Mouse (Mus musculus) lung, postnatal 0 days (tissue): ENCODE data around the gene Lgr6. TPM values are rescaled to one million over a fixed set of nuclear protein-coding genes. Genes with fewer than 3 reads are reported as not detected.

Experiments used
- ATAC-seq: fragments of 200-750 bp; cut with Nextera tagmentation; 2 replicates; pipeline ENCODE4 v1.8.0; 2017; ENCODE audit warnings: moderate library complexity
- DNase-seq: peaks from one replicate; pipeline ENCODE4 v3.0.0-alpha.2; 2016; ENCODE audit warnings: low spot score
- H3K27ac ChIP-seq: fragments of 300-500 bp; sonication (generic); 2 replicates; pipeline ENCODE4 v1.5.1; 2014; ENCODE audit warnings: antibody characterized with exemption, mild to moderate bottlenecking, low read length, mixed read lengths
- H3K27me3 ChIP-seq: fragments of 300-500 bp; sonication (generic); replicated peaks from 2 replicates; pipeline ENCODE4 v1.6.1; 2014; ENCODE audit warnings: low read length, mixed read lengths; ENCODE audit not compliant: insufficient read depth
- H3K36me3 ChIP-seq: fragments of 300-500 bp; sonication (generic); 2 replicates; pipeline ENCODE4 v1.6.1; 2014; ENCODE audit warnings: low read length, mixed read lengths; ENCODE audit not compliant: insufficient read depth
- H3K4me1 ChIP-seq: fragments of 300-500 bp; sonication (generic); 2 replicates; pipeline ENCODE4 v1.6.1; 2014; ENCODE audit warnings: antibody characterized with exemption, low read depth, low read length, mixed read lengths; ENCODE audit not compliant: insufficient read depth
- H3K4me2 ChIP-seq: fragments of 300-500 bp; sonication (generic); replicated peaks from 2 replicates; pipeline ENCODE4 v1.6.1; 2014; ENCODE audit warnings: low read depth, mild to moderate bottlenecking, low read length, moderate library complexity, mixed read lengths
- H3K4me3 ChIP-seq: fragments of 300-500 bp; sonication (generic); 2 replicates; pipeline ENCODE4 v1.5.1; 2014; ENCODE audit warnings: low read depth, low read length
- H3K9ac ChIP-seq: fragments of 300-500 bp; sonication (generic); replicated peaks from 2 replicates; pipeline ENCODE4 v1.6.1; 2014; ENCODE audit warnings: low read depth, mild to moderate bottlenecking
- H3K9me3 ChIP-seq: fragments of 300-500 bp; sonication (generic); 2 replicates; pipeline ENCODE4 v1.6.1; 2016; ENCODE audit warnings: low read length, mixed read lengths
- CTCF ChIP-seq: IDR thresholded peaks from 2 replicates; pipeline ENCODE4 v1.5.1; 2016; ENCODE audit warnings: antibody characterized with exemption, mild to moderate bottlenecking
- EP300 ChIP-seq: IDR thresholded peaks from 2 replicates; pipeline ENCODE4 v1.6.1; 2016; ENCODE audit warnings: antibody characterized with exemption, mild to moderate bottlenecking, control low read depth
- whole genome bisulfite sequencing: fragments of 180-500 bp; shearing (Covaris S2); extraction: QIAGEN DNeasy Blood & Tissue Kit; methylation state at CpG from one replicate; pipeline ENCODE4 v1.1.7; 2014; 5-methylcytosine and 5-hydroxymethylcytosine counted together
- polyA plus RNA-seq: library from polyadenylated mRNA; unstranded; fragments of >200 nt; fragmentation: Nextera tagmentation; extraction: Ambion mirVana; gene quantifications from 2 replicates; pipeline ENCODE4 v1.2.1, GENCODE M21; 2015

Lgr6 gene
- polyA plus RNA-seq, 1 experiment from 2014 or later, result 2.9 TPM

- DNase-seq (no peak), ATAC-seq (no peak)
- 95% methylated on average over 6 of the region's 6 CpGs for WGBS
- H3K36me3 ChIP-seq, result no peaks in the 10 kb centered on the region
- H3K27me3 ChIP-seq, result no peaks in the 10 kb centered on the region
- H3K27ac ChIP-seq, result no peak overlapping the region
- TF ChIP-seq EP300 (no peak), CTCF (no peak)
- no peak overlapping the region for H3K4me3 ChIP-seq
- H3K4me1 ChIP-seq, result no peaks in the 10 kb centered on the region
- no peak overlapping the region for H3K9ac ChIP-seq
- H3K4me2 ChIP-seq, result no peak overlapping the region
- no peaks in the 10 kb centered on the region for H3K9me3 ChIP-seq
Observed at GRCm38 (mm10) chr1:135061300-135061699, 43.8 kb downstream of the Lgr6 start.

GRCm38 (mm10) chr1:135060174-135060573, 44.9 kb downstream of the Lgr6 start:
- TF ChIP-seq EP300, result no peak
- TF ChIP-seq CTCF, result no peak
- WGBS, result 70% methylated on average over 6 of the region's 6 CpGs

GRCm38 (mm10) chr1:135056901-135057300, 48.2 kb downstream of the Lgr6 start:
- DNase-seq, result no peak
- Histone ChIP-seq H3K4me1 (no peaks in the 10 kb centered on the region), H3K9me3 (no peaks in the 10 kb centered on the region), H3K4me2 (no peak overlapping the region), H3K4me3 (no peak overlapping the region), H3K9ac (no peak overlapping the region), H3K27ac (no peak overlapping the region), H3K27me3 (no peaks in the 10 kb centered on the region), H3K36me3 (no peaks in the 10 kb centered on the region)
- 75% methylated on average over 8 of the region's 8 CpGs for WGBS
- no peak for TF ChIP-seq EP300
- no peak for TF ChIP-seq CTCF
- ATAC-seq, result no peak

More at GRCm38 (mm10) chr1:135060174-135060573, 44.9 kb downstream of the Lgr6 start:
- H3K4me1 ChIP-seq, result no peaks in the 10 kb centered on the region
- no peak overlapping the region for H3K4me2 ChIP-seq
- no peak overlapping the region for H3K9ac ChIP-seq
- H3K27ac ChIP-seq, result no peak overlapping the region
- no peaks in the 10 kb centered on the region for H3K27me3 ChIP-seq
- H3K9me3 ChIP-seq, result no peaks in the 10 kb centered on the region
- no peak overlapping the region for H3K4me3 ChIP-seq
- ATAC-seq (no peak; the same call in 1 of the 2 replicates), DNase-seq (no peak)
- H3K36me3 ChIP-seq, result no peaks in the 10 kb centered on the region

GRCm38 (mm10) chr1:135054121-135054520, 51.0 kb downstream of the Lgr6 start:
- TF ChIP-seq EP300, result no peak
- no peak for TF ChIP-seq CTCF
- Histone ChIP-seq H3K4me3 (no peak overlapping the region), H3K9ac (no peak overlapping the region), H3K27me3 (no peaks in the 10 kb centered on the region), H3K36me3 (no peaks in the 10 kb centered on the region), H3K4me2 (no peak overlapping the region), H3K4me1 (no peaks in the 10 kb centered on the region), H3K9me3 (no peaks in the 10 kb centered on the region), H3K27ac (no peak overlapping the region)
- DNase-seq (no peak), ATAC-seq (no peak)
- 66% methylated on average over 5 of the region's 5 CpGs for WGBS

- Histone ChIP-seq H3K4me3 (no peak overlapping the region), H3K9me3 (no peaks in the 10 kb centered on the region), H3K9ac (no peak overlapping the region), H3K27me3 (no peaks in the 10 kb centered on the region), H3K36me3 (no peaks in the 10 kb centered on the region), H3K4me2 (no peak overlapping the region), H3K27ac (no peak overlapping the region), H3K4me1 (no peaks in the 10 kb centered on the region)
- DNase-seq, result no peak
- no peak for ATAC-seq
- 92% methylated on average over 2 of the region's 2 CpGs for WGBS
- no peak for TF ChIP-seq CTCF
- no peak for TF ChIP-seq EP300
Observed at GRCm38 (mm10) chr1:135044439-135044838, 60.6 kb downstream of the Lgr6 start.

GRCm38 (mm10) chr1:135036297-135036696, 68.8 kb downstream of the Lgr6 start:
- no peaks in the 10 kb centered on the region for H3K9me3 ChIP-seq
- H3K9ac ChIP-seq, result no peak overlapping the region
- no peaks in the 10 kb centered on the region for H3K36me3 ChIP-seq
- WGBS, result 89% methylated on average over 5 of the region's 5 CpGs
- no peak for TF ChIP-seq CTCF
- no peak for TF ChIP-seq EP300
- no peaks in the 10 kb centered on the region for H3K27me3 ChIP-seq
- no peak overlapping the region for H3K27ac ChIP-seq
- no peaks in the 10 kb centered on the region for H3K4me1 ChIP-seq
- no peak overlapping the region for H3K4me2 ChIP-seq
- no peak for ATAC-seq
- no peak for DNase-seq
- H3K4me3 ChIP-seq, result no peak overlapping the region

GRCm38 (mm10) chr1:135032658-135033057, 72.4 kb downstream of the Lgr6 start:
- H3K36me3 ChIP-seq, result no peaks in the 10 kb centered on the region
- TF ChIP-seq EP300, result no peak
- TF ChIP-seq CTCF, result no peak
- 50% methylated on average over 8 of the region's 8 CpGs for WGBS
- H3K9me3 ChIP-seq, result 0 out of 2 replicates have a peak, but pooled peaks cover under 1% of the 10 kb centered on the region
- no peak overlapping the region for H3K9ac ChIP-seq
- H3K27me3 ChIP-seq, result no peaks in the 10 kb centered on the region
- H3K27ac ChIP-seq, result no peak overlapping the region
- DNase-seq (no peak), ATAC-seq (no peak)
- H3K4me2 ChIP-seq, result no peak overlapping the region
- H3K4me3 ChIP-seq, result no peak overlapping the region
- no peaks in the 10 kb centered on the region for H3K4me1 ChIP-seq
